Mouse (Mus musculus) c-Kit-negative CD71-positive TER-119-positive erythroid progenitor cells, embryonic 14.5 days (primary cell): Measurements from ENCODE around the gene Vangl1.

ENCODE experiments used
- DNase-seq: peaks from one replicate; pipeline ENCODE4 v3.0.0-alpha.2; 2013; ENCODE audit warnings: low read depth, low spot score

Gene Vangl1

DNA sequence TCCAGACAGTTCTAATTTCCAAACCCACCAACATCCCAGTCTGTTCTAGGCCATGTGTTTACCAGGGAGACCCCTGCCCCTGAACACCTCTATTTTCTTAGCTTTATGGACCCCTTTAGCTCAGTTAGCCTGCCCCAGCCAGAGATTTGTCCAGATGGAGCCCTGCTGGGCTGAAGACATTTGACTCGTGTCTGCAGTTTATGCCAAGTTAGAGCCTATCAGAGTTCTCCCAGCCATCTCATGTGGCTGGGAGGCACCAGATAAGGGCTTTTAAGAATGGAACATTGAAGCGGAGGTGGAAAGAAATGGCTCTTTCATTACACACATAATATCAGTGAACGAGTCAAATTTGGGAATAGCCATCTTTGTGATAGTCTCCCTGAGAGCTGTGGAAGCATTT is 61.0 kb downstream of the Vangl1 start:
- peak; percentile 60 for DNase-seq

DNA sequence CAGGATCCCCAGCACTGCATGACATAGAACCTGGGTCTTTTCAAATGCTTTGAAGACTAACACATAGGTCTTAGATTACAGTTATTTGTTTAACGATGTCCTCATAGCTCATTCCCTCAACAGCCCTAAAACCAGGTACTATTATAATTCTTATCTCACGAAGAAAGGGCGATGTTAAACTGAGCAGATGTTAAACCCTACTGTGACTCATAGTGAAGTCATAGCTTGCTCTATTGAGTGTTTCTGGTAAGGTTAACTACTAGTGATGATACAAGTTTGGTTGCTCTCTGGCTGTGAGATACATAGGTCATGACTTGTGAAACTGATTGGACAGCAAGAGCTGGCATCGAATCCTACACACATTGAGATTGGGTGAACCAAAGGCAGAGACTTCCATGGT is 61.5 kb downstream of the Vangl1 start:
- DNase-seq: no peak

- DNase-seq: no peak
Observed at GRCm38 (mm10) chr3:102141893-102142292, 62.6 kb downstream of the Vangl1 start.

DNA sequence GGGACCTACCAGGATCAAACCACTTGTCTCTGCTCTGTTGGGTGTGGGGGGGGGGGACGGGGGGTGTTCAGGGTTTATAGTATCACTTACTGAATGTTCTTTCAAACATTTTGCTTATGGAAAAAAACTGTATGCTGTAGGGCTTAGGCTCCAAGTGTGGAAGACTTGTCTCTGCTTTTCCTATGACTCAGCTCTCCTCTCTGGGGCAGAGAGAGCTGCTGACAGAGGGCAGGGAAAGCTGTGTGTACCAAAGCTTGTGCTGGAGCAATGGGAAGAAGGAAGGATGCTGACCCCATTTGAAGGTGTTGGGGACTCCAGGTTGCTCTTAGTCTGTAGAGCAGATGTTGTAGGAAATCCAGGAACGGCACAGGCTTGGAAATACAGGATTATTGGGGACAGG is 63.0 kb downstream of the Vangl1 start:
- DNase-seq: no peak

GRCm38 (mm10) chr3:102140606-102141005 is 63.9 kb downstream of the Vangl1 start:
- no peak for DNase-seq

DNA sequence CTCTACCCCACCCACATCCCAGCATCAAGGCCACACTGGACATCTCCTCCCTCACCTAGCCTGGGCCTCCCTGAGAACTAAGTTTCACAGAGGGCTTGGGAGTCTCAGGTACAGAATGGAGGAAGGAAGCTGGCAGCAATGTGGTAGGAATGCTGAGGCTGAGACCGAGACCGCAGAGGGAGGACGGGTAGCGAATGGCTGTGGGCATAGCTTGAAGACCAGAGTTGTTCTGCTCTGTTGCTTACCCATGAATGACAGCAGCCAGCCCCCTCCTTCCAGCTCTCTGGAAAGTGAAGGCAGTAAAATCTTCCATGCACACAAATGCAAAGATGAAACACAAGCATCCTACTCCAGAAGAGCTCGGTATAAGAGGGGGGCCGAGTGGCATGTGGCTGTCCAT is 65.6 kb downstream of the Vangl1 start:
- no peak for DNase-seq

DNA sequence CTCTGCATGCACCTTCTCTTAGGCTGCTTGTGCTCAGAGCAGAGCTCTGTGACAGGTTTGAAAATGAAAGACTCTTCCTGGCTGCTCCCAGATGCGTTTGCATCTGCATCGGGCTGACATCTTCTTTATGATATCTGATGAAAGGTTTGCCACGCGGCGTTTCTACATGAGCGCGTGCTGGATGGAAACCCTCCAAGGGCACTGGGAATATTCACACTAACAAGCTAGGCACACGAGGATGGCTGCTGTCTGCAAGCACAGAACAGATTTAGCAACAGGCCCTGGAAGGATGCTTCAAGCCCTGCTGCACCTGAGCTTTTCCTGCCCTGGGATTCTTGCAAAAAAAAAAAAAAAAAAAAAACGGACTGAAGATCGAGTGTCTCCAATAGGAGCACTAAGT is 67.3 kb downstream of the Vangl1 start:
- no peak for DNase-seq

GRCm38 (mm10) chr3:102135389-102136113 is 68.9 kb downstream of the Vangl1 start:
- DNase-seq: no peak

DNA sequence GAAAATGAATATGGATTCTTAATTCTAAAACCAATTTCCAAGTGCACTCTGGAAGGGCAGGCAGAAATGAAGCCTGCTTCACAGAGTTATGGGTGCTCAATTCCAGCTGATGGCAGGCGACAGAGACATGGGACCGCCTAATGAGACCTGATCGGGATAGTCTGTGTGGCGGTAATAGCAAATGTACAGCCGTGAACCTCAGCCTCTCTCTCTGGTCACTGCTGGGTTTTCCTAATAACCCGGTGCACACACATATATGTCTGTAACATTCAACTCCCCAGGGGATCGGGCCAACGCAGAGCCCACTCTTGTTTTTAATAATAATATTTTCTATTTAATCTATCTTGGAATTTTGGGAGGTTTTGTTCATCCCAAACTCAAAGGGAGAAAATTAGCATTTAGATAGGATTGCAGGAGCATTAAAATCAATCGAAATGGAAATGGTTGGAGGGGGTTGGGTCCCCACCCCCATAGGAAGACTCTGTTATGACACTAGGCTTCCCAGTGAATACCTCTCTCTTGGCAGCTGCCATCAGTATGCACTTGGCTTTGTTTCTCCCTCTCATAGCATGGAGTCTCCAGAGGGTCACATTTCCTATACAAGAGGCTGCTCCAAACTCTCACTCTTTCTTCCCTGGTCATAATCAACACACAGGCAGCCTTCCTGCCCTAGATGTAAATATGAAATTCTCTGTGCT is 72.7 kb downstream of the Vangl1 start:
- no peak for DNase-seq

- no peak for DNase-seq
Observed at GRCm38 (mm10) chr3:102130478-102130877, 74.0 kb downstream of the Vangl1 start.

- DNase-seq: no peak
Observed at GRCm38 (mm10) chr3:102128242-102128641, 76.3 kb downstream of the Vangl1 start.

GRCm38 (mm10) chr3:102127114-102127513 is 77.4 kb downstream of the Vangl1 start:
- DNase-seq: no peak

GRCm38 (mm10) chr3:102125546-102125945 is 78.9 kb downstream of the Vangl1 start:
- no peak for DNase-seq

DNA sequence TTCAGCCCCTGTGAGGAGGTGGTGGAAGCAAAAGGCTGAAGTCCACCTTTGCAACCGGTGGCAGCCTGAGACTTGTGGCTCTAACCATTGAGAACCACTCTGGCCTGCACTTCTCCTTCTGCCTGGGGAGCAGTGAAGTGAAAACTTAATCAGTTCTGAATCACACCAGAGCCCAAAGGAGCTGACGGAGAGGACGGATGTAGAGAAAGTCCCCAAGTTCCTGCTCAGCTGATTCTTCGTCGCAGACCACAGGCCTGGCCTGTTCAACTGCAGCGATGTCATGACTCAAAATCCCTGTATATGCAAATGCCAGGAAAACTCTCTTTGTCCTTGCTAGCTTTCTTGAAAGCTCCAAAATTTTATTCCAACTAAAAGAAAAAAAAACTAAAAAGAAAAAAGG is 80.8 kb downstream of the Vangl1 start:
- no peak for DNase-seq

GRCm38 (mm10) chr3:102122046-102122445 is 82.4 kb downstream of the Vangl1 start:
- no peak for DNase-seq

DNA sequence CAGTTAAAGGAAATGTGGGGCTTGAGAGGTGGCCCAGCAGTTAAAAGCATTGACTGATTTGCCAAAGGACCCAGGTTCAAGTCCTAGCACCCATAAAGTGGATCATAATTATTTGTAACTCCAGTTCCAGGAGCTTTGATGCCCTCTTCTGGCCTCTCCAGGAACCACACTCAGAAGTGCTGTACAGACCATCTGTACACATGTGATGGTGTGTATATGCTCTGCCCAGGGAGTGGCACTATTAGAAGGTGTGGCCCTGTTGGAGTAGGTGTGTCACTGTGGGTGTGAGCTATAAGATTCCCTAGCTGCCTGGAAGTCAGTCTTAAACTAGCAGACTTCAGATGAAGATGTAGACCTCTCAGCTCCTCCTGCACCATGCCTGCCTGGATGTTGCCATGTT is 83.5 kb downstream of the Vangl1 start:
- peak; percentile 58 for DNase-seq

DNA sequence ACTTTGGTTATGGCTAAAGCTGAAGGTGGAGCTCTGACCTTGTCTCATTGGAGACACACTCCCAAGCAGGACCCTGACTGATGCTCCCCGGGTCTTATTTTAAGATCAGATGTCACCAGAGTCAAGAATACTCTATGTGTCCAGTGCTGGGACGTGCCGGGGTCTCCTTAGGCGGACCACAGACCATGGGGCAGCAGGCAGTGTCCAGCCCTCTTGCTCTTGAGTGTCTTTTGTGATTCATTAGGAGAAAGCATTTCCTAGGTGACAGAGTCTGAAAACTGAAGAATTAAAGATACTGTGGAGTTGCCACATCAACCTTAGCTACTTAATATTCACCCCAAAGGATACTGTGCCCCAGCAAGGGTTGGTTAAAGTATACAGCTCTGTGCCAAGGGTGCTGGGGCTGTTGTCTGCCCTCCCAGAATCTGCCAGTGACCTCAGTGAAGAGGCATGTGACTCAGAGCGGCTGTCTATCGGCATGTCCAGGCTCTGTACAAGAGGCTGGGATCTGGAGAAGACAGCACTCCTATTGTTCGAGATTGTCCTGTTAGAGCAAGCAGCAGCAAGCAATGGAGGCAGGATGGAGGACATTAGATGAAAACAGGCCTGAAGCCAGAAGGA is 92.4 kb downstream of the Vangl1 start:
- DNase-seq: no peak

DNA sequence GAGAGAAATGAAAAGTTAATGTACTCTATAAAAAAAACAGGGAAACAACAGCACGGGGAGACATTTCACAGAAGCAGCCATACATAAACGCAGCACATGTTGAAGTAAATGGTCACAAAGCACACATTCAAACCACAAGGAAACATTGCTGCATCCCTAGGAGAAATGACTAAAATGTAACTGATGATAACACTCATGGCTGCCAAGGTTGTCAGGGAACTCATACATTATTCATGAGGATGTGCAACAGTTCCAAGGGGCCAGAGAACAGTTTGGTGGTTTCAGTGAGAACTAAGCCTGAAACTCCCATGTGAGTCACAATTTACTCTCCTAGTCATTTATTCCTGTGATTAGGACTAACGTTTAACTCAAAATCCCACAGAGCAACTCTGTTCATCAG is 96.3 kb downstream of the Vangl1 start:
- DNase-seq: no peak

DNA sequence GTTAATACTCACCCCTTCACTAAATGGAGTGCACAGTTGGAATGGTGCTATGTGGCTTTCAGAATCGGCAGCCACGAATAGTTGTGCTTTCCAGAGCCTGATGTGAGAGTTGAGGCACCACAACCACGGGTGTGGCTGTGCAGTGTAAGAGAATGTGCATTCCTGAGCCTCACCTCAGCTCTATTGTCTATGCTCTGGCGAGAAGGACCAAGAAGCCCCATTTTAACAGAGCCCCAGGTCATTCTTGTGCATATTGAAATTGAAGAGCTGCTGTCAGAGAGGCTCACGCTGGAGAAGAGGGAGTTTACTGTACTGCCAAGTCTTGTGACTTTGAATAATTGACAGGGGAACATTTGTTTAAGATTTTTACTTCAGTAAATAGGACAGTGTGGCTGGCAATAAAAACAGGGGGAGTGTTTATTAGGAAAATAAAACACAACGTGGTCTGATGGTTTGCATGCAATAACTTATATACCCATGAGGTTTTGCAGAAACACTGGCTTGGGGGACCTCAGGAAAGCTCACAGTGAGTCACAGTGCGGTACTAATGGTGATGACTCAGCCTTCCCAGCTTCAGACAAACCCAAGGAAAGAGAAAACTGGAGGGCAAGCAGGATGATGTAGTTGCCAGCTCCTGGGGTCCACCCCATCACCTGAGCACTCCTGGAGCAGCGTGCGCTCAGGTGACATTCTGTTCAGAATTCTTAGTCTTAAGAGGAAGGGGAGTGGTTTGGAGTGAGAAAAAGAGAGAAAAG is 100.5 kb downstream of the Vangl1 start:
- DNase-seq: no peak
